Mouse (Mus musculus) regulatory T cell (primary cell): ENCODE results near the gene Cry2.

ENCODE experiments used
- in situ Hi-C: fragments of 300-600 bp; cut with MboI, MseI; formaldehyde crosslinking; loops from one replicate; pipeline ENCODE4 v1.15.1; 2025; ENCODE audit warnings: high pct_unique_total_duplicates

Gene Cry2

DNA sequence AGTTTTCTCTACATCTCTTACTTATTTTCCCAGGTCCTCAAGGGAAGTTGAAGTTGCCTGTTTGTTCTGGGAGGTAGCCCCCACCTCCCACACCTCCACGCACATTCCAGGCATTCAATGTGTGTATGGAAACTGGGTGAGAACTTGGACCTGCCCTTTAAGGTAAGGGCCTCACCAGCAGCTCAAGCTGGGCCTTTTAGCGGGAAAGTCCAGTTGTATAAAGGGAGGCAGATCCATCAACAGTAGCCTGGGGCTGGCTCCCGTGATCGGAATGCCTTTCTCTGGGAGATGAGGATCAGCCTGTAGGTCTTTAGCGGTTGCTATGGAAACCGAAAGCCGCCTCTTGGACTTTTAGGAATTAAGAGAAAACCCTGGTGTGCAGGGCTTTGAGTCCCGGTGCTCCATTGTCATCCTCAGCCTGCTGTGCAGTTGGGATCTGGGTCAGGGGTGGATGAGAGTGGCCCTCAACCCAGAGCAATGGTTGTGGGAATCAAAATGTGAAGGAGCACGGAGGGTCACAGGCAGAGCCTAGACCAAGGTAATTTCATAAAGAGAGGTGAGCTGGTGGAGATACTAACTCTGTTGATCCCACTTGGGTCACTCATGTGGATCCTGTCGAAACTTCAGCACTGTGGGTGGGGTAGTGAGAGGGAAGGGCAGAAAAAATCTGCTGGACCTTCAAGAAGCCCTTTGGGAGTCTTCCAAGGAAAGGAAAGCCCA is 61.7 kb downstream of the Cry2 start:
- in situ Hi-C loops = no loop called here

DNA sequence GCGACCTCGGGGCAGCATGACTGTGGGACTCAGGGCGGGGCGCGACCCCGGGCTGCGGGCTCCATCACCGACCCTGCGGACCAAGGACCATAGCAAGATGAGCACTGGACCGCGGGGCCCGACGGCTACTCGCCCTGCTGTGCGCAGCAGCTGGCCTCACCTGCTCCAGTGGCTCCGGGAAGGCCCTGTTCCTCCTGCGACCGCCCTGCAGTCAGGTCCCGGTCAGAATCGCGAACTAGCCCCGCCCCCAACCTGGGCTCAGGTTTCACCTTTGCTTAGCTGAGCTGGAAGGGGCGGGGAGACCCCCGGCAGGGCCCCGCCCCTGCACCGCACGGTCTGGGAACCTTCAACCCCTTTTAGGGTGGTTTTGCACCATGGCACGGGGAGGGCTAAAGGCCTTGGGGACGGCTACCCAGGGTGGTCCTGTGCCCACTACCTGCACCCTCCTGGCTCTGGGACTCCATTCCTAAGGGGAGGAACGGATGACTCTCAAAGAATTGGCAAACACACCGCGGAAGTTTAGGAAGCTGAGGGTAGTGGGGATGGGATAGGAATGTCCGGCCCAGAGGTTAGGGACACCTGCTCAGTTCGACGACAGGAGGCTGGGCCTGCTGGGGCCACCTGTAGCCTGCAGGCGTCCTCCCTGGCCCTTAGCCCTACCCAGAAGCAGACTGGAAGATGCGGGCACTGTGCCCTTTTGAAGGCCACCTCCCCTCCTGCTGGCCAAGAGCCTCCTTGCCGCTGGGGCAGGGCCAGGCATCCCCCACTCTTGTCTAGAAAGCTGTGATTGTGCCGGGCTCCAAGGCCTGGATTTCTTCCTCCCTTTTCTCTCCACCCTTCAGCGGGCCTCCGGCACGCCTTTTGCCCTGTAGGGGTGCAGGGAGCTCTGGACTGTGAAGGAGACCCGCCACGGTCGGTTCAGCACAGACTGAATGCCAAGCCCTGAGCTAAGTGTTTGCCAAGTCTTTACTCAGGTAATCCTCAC is 62.7 kb downstream of the Cry2 start:
- in situ Hi-C loops = no loop called here

DNA sequence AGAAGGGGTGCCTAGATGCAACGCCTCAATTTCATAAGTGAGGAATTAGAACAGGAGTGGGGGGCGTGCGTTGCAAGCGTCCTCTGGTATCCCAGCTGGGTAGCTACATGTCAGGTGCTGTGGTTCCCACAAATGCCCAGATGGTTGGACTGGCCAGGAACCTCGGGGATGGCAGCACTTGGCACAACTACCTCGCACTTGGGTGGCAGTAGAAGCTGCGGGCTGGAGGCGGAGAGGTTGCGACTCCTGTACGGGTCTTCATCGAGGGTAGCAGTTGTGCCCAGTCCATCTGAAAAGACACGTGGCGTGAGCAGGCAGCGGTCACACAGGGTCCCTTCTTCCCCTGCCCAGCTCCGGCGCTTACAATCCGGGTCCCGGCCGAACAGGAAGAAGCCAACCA is 63.5 kb downstream of the Cry2 start:
- in situ Hi-C loops = no loop called here

DNA sequence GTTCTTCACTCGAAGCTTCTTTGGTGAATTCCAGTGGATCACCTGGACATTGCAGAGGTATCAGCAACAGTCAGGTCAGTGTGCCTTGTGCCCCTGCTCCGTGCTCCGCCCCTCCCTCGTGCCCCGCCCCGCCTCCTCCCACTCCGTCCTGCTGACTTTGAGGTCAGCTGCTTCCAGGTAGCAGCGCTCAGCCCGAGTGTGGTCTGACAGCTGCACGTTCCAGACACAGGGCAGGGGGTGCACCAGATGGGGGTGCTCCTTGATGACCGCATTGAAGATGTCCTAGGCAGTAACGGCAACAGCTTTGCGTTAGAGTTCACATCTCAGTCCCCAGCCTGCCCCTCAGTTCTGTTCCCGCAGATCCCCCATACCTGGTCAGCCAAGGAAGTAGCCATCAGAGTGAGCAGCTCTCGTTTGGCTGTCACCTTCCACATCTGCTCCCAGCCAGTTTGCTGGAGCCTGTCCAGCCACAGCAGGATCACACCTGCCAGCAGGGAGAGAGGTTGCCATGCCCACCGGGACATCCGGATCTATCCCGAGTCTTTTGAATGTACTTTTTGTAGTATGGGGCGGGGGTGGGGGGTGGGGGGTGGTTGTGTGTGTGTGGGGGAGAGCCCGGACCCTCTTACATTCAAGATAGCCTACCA is 66.3 kb downstream of the Cry2 start:
- in situ Hi-C loops = no loop called here

DNA sequence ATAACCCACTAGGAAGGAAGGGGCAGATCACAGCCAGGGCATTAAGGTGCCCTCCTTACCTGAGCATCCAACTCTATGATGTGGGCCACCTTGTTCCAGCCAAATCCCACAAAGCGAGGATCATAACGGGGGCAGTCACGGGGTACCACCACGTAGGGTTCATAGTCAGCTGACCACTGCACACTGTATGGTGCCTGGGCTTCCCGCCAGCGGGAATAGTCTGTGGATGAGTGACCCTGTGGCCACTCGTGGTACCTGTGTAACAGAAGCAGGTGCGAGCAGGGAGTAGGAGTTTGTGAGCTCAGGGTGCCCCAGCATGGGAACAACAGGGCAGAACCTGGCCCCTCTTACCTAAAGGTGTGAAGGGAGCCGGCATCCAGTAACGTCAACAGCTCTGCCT is 68.3 kb downstream of the Cry2 start:
- in situ Hi-C loops = no loop called here

DNA sequence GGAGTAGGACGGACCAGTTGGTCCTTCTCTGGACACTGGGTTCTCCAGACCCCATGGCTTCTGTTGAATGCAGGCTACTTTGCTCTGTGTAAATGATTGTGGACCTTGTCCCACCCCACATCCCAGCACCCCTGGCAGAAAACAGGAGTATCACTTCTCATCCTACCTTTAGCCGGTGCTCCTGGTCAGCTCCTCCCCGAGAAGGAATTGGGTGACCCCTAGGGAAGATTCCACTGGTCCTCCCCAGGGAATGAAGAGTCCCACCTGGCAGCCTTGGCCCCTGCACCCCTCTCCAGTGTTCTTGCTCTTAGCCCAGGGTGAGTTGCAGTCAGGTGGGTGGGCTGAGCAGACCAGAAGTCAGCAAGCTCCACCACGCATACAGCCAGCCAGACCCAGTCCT is 69.8 kb downstream of the Cry2 start:
- in situ Hi-C loops = no loop called here

DNA sequence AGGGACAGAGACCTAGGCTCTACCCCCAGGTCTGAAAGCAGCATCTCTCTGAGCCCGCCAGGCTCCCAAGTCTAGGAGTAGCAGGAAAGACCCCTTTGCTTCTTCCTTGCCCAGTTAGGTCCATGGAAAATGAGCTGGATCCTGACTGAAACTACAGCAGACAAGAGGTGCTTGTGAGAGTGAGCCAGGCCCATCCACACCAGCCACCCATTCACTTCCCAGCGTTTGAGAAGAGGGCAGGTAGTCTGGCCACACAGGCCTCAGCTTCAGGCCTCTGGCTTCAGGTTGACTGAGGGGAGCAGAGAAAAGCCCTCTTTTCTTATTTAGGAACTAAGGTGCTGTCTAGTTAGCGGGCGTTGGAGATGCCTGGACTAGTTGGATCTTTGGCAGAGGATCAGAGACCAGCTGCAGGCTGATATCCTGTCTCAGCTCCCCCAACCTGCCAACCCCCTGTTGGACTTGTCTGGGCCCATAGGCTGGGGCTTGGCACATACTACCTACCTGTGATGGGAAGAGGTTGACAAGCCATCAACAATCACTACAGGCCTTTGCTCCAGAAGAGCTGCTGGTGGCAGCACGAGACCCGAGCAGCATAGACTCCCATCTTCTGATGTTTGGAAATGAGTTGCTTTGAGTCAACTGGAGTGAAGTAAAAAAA is 71.1 kb downstream of the Cry2 start:
- in situ Hi-C loops = no loop called here

DNA sequence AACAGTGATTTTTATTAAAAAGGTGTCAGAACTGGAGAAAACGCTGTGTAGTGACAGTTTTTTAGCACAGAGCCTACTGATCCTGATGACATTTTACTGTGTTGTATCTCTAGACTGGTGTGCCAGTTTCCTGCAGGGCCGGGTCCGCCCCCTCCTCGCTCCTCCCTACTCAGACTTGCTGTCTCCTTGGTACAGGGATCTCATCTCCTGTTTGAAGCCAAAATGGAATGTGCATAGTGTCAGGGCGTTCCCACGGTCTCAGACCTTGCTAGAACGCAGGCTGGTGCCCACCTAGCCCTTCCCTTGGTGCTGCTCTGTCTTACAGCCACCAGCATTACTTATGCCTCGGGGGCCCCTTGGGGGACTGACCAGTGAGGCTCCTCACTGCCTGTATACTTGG is 72.0 kb downstream of the Cry2 start:
- in situ Hi-C loops = no loop called here

DNA sequence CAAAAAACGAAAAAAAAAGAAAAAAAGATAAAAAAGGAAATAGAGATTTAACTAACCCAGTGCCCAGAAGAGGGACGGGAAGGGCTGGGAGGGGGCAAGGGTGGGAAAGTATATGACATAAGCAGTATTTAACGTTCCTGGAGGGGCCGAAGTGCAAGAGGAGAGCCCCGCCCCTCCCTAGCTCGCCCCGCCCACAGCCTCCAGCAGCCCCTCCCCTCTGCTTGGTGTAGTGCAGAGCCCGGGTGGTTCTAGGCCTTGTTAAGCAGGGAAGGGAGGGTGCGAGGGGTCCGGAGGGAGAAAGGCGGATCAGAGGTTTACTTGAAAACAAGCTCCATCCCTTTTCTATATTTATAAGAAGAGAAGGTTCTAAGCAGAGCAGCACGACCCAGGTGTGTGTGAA is 73.0 kb downstream of the Cry2 start:
- in situ Hi-C loops = no loop called here

DNA sequence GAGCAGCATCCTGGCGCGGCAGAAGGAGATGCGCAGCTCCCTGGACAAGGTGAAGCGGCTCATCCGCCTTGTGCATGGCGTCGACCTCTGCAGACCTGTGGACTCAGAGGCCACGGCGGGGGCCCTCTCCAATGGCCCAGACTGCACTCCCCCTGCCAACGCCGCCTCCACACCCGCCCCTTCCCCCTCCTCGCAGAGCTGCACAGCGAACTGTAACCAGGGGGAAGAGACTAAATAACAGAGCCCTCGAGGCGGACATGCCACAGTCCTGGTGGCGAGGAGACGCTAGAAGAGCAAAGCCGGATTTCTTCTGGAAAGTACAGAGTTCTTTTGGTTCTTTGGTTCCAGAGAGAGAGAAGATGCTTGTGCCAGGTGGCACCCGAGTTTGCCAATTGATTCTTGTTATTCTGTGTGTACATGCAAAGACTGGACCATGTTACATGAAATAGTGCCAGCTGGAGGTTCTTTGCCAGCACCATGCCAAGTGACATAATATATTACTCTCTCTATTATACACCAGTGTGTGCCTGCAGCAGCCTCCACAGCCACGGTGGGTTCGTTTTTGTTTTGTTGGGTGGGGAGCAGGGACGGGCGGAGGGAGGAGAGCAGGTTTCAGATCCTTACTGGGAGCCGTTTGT is 73.5 kb downstream of the Cry2 start:
- in situ Hi-C loops = no loop called here

DNA sequence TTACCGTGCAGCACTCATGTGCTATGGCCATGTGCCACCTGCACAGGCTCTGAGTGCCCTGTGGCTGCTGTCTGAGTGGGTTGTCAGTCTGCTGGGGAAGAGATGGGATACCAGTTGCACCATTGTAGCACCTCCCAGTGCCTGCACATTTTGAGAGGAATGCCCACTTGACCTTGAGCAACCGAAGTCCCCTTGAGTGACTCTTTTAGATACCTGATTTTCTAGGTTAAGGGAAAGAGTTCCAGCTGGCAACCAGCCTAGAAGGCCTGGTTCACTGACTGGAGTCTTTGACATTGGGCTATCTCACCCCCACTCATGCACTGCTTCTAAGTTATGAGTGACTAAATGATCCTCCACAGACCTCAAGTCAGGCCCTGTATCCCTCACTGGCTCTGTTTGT is 74.5 kb downstream of the Cry2 start:
- in situ Hi-C loops = no loop called here

DNA sequence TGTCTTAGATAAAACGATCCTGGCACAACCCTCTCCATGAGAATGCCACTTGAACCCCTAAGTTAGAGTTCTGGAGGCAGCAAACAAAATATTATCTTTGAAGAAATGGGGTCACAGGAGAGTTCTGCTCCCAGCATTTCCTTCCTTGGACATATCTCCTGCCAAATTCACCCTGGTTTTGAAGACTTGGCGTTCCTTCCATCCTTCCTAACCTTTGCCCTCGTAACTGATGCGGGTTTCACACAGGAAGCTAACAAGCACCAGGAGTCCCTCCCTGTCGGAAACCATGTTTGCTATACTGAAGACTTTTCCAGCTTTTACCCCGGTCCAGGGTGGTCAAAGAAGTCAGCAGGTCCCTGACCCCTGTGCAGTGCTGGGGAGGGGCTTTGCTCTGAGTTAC is 79.6 kb downstream of the Cry2 start:
- in situ Hi-C loops = no loop called here
